Mouse (Mus musculus): ENCODE measurements at regions not wholly inside any gene's neighbourhood (a gene's known extent, or its start where the extent isn't known, plus 50 kb on each side); places are given as distances from the start of the nearest gene placed in this dataset.

GRCm38 (mm10) chr12:13030333-13030732 lies 88.6 kb upstream of the Mycn start:
- no peak for DNase-seq

- DNase-seq: no peak
Observed at GRCm38 (mm10) chr12:13028086-13028485, 86.4 kb upstream of the Mycn start.

GRCm38 (mm10) chr12:13026041-13026580 lies 84.4 kb upstream of the Mycn start:
- DNase-seq: no peak

- DNase-seq: no peak
Observed at GRCm38 (mm10) chr12:13024215-13024841, 82.6 kb upstream of the Mycn start.

- no peak for DNase-seq
Observed at GRCm38 (mm10) chr12:13011023-13011761, 69.5 kb upstream of the Mycn start.

GRCm38 (mm10) chr12:13010405-13010804 lies 68.7 kb upstream of the Mycn start:
- no peak for DNase-seq

GRCm38 (mm10) chr12:13009470-13009869 lies 67.8 kb upstream of the Mycn start:
- no peak for DNase-seq

- DNase-seq: no peak
Observed at GRCm38 (mm10) chr12:13002703-13003102, 61.0 kb upstream of the Mycn start.

GRCm38 (mm10) chr12:13002069-13002590 lies 60.4 kb upstream of the Mycn start:
- no peak for DNase-seq

GRCm38 (mm10) chr12:12995974-12996361 lies 54.3 kb upstream of the Mycn start:
- DNase-seq: no peak

- no peak for DNase-seq
Observed at GRCm38 (mm10) chr12:12995061-12995973, 53.6 kb upstream of the Mycn start.

- DNase-seq: no peak
Observed at GRCm38 (mm10) chr12:12993894-12994714, 52.4 kb upstream of the Mycn start.
